Mouse (Mus musculus) E14TG2a.4 (cell line): ENCODE measurements around the gene Fgf12.

Source experiments
- CTCF ChIP-seq: conservative IDR thresholded peaks from 2 replicates; pipeline ENCODE4 v1.5.1; 2014; ENCODE audit warnings: low read length
- NANOG ChIP-seq: IDR thresholded peaks from 2 replicates; pipeline ENCODE4 v1.6.1; 2014; ENCODE audit warnings: borderline replicate concordance, low read length, mixed read lengths

DNA sequence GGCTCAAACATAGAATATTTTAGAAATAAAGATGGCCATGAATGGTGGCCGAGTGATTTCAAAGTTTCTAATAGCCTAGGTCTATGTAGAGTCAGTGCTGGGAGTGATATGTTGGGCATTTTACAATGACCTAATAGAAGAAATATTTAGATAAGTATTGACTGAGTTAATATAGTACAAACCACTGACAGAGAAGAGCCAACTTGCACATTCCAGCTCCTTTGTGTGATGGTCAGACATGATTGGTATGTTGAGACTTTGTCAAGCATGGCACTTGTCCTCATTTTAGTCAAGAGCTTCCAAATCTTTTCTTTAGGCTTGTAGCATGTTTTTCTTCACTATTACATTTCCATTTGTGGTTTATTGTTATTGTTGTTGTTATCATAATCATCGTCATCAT lies 596.4 kb downstream of the Fgf12 start:
- TF ChIP-seq CTCF (no peak), NANOG (no peak)
